Mouse (Mus musculus) neural tube, embryonic 14.5 days (tissue): ENCODE measurements around the gene Kcnk13. TPM values are rescaled to one million over a fixed set of nuclear protein-coding genes. Genes with fewer than 3 reads are reported as not detected.

Source experiments
- ATAC-seq: fragments of 200-750 bp; cut with Nextera tagmentation; 2 replicates; pipeline ENCODE4 v1.8.0; 2017; ENCODE audit warnings: low read depth, mild to moderate bottlenecking, moderate TSS enrichment, moderate library complexity
- H3K27ac ChIP-seq: fragments of 300-500 bp; sonication (generic); 2 replicates; pipeline ENCODE4 v1.5.1; 2014; ENCODE audit warnings: low read depth, mild to moderate bottlenecking, control low read depth, low read length, moderate library complexity, mixed read lengths
- H3K27me3 ChIP-seq: fragments of 300-500 bp; sonication (generic); 2 replicates; pipeline ENCODE4 v1.6.1; 2014; ENCODE audit warnings: low read length; ENCODE audit not compliant: control insufficient read depth, insufficient read depth
- H3K36me3 ChIP-seq: fragments of 300-500 bp; sonication (generic); 2 replicates; pipeline ENCODE4 v1.6.1; 2014; ENCODE audit warnings: low read length, mixed read lengths; ENCODE audit not compliant: control insufficient read depth, insufficient read depth
- H3K4me1 ChIP-seq: fragments of 300-500 bp; sonication (generic); 2 replicates; pipeline ENCODE4 v1.6.1; 2014; ENCODE audit warnings: low read length; ENCODE audit not compliant: control insufficient read depth, insufficient read depth
- H3K4me2 ChIP-seq: fragments of 300-500 bp; sonication (generic); 2 replicates; pipeline ENCODE4 v1.6.1; 2014; ENCODE audit warnings: mild to moderate bottlenecking, low read depth, low read length, control low read depth
- H3K4me3 ChIP-seq: fragments of 300-500 bp; sonication (generic); 2 replicates; pipeline ENCODE4 v1.5.1; 2014; ENCODE audit warnings: low read depth, low read length, control low read depth, mixed read lengths
- H3K9ac ChIP-seq: fragments of 300-500 bp; sonication (generic); replicated peaks from 2 replicates; pipeline ENCODE4 v1.6.1; 2014; ENCODE audit warnings: low read depth, mild to moderate bottlenecking, control low read depth, low read length, mixed read lengths
- H3K9me3 ChIP-seq: fragments of 300-500 bp; sonication (generic); 2 replicates; pipeline ENCODE4 v1.6.1; 2016; ENCODE audit warnings: low read length; ENCODE audit not compliant: control insufficient read depth
- WGBS: fragments of 180-500 bp; shearing (Covaris S2); extraction: QIAGEN DNeasy Blood & Tissue Kit; methylation state at CpG from one replicate; pipeline ENCODE4 v1.1.7; 2014; 5-methylcytosine and 5-hydroxymethylcytosine counted together
- polyA plus RNA-seq: library from polyadenylated mRNA; unstranded; fragments of >200 nt; fragmentation: Nextera tagmentation; extraction: Ambion mirVana; gene quantifications from 2 replicates; pipeline ENCODE4 v1.2.1, GENCODE M21; 2014

Kcnk13 gene
- polyA plus RNA-seq, 1 experiment from 2014 or later = 0.40 TPM

DNA sequence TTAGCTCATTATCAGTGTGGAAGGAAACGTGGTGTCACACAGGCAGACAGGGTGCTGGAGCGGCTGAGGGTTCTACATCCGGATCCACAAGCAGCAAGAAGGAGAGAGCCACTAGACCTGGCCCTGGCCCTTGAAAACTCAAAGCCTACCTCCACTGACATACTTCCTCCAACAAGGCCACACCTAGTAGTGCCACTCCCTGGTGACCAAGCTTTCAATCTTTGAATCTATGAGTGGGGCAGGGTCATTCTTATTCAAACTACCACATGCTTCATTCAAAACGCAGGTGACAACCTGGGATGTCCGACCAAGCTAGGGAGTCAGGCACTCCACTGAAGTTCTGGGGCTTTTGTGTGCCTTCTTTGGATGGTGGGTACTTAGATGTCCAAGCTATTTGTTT, 35.4 kb downstream of the Kcnk13 start:
- no peak overlapping the region for H3K4me3 ChIP-seq
- WGBS = 85% methylated on average over 5 of the region's 5 CpGs
- no peaks in the 10 kb centered on the region for H3K36me3 ChIP-seq
- no peaks in the 10 kb centered on the region for H3K4me1 ChIP-seq
- H3K9me3 ChIP-seq = no peaks in the 10 kb centered on the region
- no peaks in the 10 kb centered on the region for H3K27me3 ChIP-seq
- no peak for ATAC-seq
- H3K9ac ChIP-seq = no peak overlapping the region
- no peak overlapping the region for H3K4me2 ChIP-seq
- no peak overlapping the region for H3K27ac ChIP-seq

DNA sequence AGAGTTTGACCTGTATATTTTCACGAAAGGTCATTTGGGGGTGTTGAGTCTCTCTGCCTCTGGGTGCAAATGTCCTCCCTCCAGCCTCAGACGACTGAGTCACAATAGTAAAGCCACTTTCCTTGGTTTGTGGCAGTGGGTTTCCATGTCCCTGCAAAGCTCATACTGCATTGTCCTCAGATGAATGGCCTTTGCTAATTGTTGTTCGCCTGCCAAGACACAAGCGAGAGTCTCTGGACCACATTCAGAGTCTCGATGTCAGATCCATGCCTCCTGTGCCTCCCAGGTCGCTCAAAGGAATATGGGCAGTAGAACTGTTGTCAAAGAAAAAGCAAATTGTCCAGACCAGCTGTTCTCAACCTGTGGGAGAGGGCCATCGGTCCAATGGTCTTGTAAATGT, 36.1 kb downstream of the Kcnk13 start:
- Histone ChIP-seq H3K9me3 (no peaks in the 10 kb centered on the region), H3K27me3 (no peaks in the 10 kb centered on the region), H3K27ac (no peak overlapping the region), H3K4me2 (no peak overlapping the region), H3K36me3 (no peaks in the 10 kb centered on the region), H3K4me1 (no peaks in the 10 kb centered on the region), H3K4me3 (no peak overlapping the region), H3K9ac (no peak overlapping the region)
- WGBS = 75% methylated on average over 7 of the region's 7 CpGs
- no peak for ATAC-seq

DNA sequence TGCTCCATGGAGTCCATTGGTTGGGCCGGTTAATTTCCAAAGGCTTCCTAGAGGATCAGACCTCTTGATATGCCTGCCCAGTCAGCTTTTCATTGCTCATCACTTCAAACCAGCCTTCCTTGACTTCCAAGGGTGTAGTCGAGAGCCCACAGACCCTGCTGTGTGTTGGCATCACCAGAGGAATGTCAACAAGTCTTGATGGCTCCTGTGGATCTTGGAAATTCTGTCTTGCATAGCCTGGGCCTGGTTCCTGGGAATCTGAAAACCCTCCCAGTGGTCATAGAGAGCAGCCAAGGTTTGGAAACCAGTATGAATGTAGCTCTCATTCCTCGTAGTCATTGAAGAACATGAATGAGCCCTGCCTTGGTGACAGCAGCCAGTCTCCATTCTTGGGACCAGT, 36.9 kb downstream of the Kcnk13 start:
- Histone ChIP-seq H3K9ac (no peak overlapping the region), H3K4me3 (no peak overlapping the region), H3K27me3 (no peaks in the 10 kb centered on the region), H3K27ac (no peak overlapping the region), H3K4me2 (no peak overlapping the region), H3K9me3 (no peaks in the 10 kb centered on the region), H3K36me3 (no peaks in the 10 kb centered on the region), H3K4me1 (no peaks in the 10 kb centered on the region)
- no peak for ATAC-seq
- WGBS = 95% methylated on average over 3 of the region's 3 CpGs

DNA sequence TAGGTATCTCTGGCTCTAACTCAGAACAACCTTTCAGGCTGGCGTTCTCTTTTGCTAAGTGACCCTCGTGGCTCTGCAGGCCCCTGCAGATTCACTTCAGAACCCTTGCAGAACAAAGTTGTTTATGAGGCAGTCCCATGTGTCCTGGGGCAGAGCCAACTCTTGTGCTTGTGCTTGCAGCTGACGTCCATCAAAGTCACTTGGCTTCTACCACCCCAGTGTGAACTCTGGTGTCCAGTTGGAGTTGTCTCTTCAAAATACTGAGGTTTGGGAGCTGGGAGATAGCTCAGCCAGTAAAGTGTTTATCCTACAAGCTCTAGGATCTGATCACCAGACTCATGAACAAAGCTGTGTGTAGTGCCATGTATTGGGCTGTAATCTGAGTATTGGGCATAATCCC, 37.6 kb downstream of the Kcnk13 start:
- no peaks in the 10 kb centered on the region for H3K4me1 ChIP-seq
- H3K27me3 ChIP-seq = no peaks in the 10 kb centered on the region
- no peak for ATAC-seq
- H3K36me3 ChIP-seq = no peaks in the 10 kb centered on the region
- H3K9ac ChIP-seq = no peak overlapping the region
- no peak overlapping the region for H3K27ac ChIP-seq
- WGBS = 87% methylated on average over 3 of the region's 3 CpGs
- no peaks in the 10 kb centered on the region for H3K9me3 ChIP-seq
- H3K4me3 ChIP-seq = no peak overlapping the region
- no peak overlapping the region for H3K4me2 ChIP-seq

DNA sequence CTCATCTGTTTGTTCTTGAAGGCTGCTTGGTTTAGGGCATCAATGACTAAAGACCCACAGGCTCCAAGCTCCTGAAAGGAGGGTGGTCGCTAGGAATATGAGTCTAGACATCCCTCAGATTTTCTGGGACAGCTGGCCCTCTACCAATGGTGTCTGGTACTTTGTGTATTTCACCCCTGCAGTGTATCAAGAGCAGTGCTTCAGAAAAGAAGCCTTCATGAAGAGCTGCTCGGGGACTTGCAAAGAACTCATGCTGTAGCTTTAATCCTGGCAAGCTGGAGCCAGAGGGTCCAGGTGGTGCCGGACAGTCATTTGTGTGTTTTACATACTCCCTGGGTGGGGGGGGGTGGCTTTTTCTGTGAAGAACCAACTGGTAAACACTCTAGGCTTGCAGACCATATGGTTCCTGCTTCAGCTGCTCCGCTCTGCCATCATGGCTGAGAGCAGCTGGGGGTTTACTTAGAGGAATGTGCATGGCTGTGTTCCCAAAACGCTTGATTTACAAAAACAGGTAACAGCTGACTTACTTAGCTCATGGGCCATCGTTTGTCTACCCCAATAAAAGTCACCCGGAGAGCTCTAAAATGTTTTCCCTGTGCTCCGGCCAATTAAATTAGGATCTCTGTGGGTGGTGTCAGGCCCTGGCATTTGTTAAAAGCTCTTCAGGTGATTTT, 38.8 kb downstream of the Kcnk13 start:
- Histone ChIP-seq H3K27ac (no peak overlapping the region), H3K9me3 (no peaks in the 10 kb centered on the region), H3K27me3 (no peaks in the 10 kb centered on the region), H3K4me2 (no peak overlapping the region), H3K36me3 (no peaks in the 10 kb centered on the region), H3K9ac (no peak overlapping the region), H3K4me3 (no peak overlapping the region), H3K4me1 (no peaks in the 10 kb centered on the region)
- WGBS = 37% methylated on average over 8 of the region's 8 CpGs
- no peak for ATAC-seq

DNA sequence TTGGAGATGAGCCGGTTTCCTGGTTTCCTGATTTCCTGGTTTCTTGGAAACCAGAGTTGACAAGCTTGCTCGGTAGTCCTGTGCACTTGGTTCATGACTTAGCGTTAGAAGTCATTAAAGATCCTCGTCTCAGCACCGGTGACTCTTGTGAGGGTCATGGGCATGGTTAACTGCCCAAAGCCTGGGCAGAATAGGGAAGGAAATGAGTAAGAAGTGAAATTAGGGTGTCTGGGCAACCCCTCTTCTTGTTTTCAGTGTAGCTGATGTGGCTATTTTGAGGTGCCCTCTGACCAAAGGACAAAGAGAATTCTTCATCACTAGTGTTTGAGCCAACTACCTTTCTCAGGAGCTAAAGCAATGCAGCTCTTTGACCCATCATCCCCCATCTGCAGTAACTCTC, 41.0 kb downstream of the Kcnk13 start:
- Histone ChIP-seq H3K4me2 (no peak overlapping the region), H3K9me3 (no peaks in the 10 kb centered on the region), H3K4me3 (no peak overlapping the region), H3K27me3 (no peaks in the 10 kb centered on the region), H3K4me1 (no peaks in the 10 kb centered on the region), H3K9ac (no peak overlapping the region), H3K36me3 (no peaks in the 10 kb centered on the region), H3K27ac (no peak overlapping the region)
- 97% methylated on average over 5 of the region's 5 CpGs for WGBS
- ATAC-seq = no peak

DNA sequence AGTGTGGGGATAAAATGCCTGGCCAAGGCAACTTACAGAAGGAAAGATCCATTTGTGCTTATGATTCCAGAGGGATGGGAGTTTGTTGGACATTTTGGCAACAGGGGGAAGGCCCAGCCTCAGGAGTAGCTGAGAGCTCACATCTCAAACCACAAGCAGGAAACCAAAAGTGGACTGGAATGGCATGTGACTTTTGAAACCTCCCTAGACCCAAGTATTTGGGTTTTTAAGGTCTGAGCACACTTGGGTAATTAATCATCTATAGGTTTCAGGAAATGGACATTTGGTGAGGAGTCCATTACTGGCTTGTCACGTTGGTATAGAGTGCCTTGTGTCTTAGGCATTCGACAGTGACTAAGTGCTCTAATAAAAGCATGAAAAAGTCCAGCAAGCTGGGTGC, 42.4 kb downstream of the Kcnk13 start:
- ATAC-seq = no peak
- no peak overlapping the region for H3K9ac ChIP-seq
- no peak overlapping the region for H3K27ac ChIP-seq
- WGBS = 61% methylated on average over 2 of the region's 2 CpGs
- no peaks in the 10 kb centered on the region for H3K36me3 ChIP-seq
- no peak overlapping the region for H3K4me3 ChIP-seq
- H3K4me2 ChIP-seq = no peak overlapping the region
- no peaks in the 10 kb centered on the region for H3K27me3 ChIP-seq
- H3K9me3 ChIP-seq = no peaks in the 10 kb centered on the region
- H3K4me1 ChIP-seq = no peaks in the 10 kb centered on the region

DNA sequence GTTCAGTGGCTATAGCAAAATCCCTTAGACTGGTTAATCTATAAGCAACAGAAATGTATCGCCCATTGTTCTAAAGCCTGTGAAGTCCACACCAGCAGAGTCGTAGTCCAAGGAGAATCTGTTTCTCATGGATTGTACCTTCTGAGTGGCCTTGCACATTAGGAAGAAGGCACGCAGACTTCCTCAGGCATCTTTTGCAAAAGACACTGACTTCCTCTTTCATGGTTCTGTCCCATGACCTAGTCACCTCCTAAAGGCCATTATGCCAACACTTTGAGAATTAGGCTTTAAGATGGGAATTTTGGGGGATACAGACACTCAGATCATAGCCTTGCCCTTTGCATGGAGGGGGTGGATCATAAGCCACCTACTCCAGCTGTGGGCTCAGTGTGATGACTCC, 48.5 kb downstream of the Kcnk13 start:
- Histone ChIP-seq H3K4me2 (no peak overlapping the region), H3K9me3 (no peaks in the 10 kb centered on the region), H3K27me3 (no peaks in the 10 kb centered on the region), H3K4me3 (no peak overlapping the region), H3K27ac (no peak overlapping the region), H3K9ac (no peak overlapping the region), H3K36me3 (no peaks in the 10 kb centered on the region), H3K4me1 (no peaks in the 10 kb centered on the region)
- no peak for ATAC-seq
- 91% methylated on average over 3 of the region's 3 CpGs for WGBS

DNA sequence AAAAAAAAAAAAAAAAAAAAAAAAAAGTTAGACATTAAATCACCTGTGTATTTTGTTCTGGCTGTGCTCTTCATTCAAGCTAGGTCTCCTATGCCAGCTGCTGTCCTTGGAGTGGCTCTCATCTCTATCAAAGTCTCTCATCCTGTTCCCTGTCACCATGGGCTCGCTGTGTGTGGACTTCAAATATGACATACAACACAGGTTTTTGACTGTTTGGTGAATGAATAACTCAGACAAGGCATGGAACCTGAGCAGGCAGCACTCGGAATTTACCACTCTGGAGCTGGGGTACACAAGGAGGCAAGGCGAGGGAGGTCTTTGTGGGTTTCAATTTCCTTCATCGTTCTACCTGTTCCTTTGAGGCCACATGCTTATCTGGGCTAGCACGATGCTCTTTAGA, 50.8 kb downstream of the Kcnk13 start:
- WGBS = 96% methylated on average over 5 of the region's 5 CpGs
- Histone ChIP-seq H3K27ac (no peak overlapping the region), H3K27me3 (no peaks in the 10 kb centered on the region), H3K4me1 (no peaks in the 10 kb centered on the region), H3K9me3 (no peaks in the 10 kb centered on the region), H3K4me2 (no peak overlapping the region), H3K9ac (no peak overlapping the region), H3K36me3 (no peaks in the 10 kb centered on the region), H3K4me3 (no peak overlapping the region)
- no peak for ATAC-seq
